9 mouse cellular contexts compared by ENCODE assay signal in the genomic region with DNA sequence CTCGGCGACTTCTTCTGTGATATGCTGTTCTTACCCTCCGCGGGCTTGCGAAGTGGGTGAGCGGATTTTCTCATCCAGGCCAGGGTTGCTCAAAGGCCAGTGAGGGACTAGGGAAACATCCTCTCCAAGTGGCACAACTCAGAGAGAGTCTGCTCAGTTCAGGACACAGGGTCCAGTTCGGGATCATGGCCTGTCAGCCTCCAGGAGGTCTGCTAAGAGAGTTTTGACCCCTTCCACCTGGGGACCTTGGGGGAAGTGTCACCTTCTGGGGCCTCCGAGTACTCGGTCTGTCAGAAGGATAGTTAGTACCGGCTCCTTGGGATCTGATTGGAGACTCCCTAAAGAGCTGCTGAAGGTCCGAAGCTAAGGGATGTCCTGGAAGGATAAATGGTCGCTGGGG. TPM values are rescaled to one million over a fixed set of nuclear protein-coding genes. Genes with fewer than 3 reads are reported as not detected.
DNase-seq lines count a peak whose midpoint lies in the region; ATAC-seq lines count a peak whose summit lies in the region.
"Had no signal": no experiment of that assay in that cellular context is flagged by ENCODE, and none has a peak within 500 bp of the region (broad histone marks: within the 10 kb centered on the region; RNA-seq: fewer than 3 reads in every experiment).

No protein-coding gene starts in this region.

- DNase-seq in heart, postnatal 14 days, result no peak
- DNase-seq in embryonic facial prominence, embryonic 10.5 days (ENCODE audit: low spot score), result no peak
- no peak for DNase-seq in right cerebral cortex, adult 2 months (ENCODE audit: low spot score in 2 of 2)
- DNase-seq in thymus, postnatal 0 days (ENCODE audit: low spot score), result no peak

- no peaks in the 10 kb centered on the region for H3K9me3 ChIP-seq in heart, embryonic 13.5 days
- no peaks in the 10 kb centered on the region for H3K9me3 ChIP-seq in embryonic facial prominence, embryonic 10.5 days
- H3K9me3 ChIP-seq in hindbrain, embryonic 16.5 days (ENCODE audit: control insufficient read depth, low read length), result no peaks in the 10 kb centered on the region
- H3K9me3 ChIP-seq in midbrain, embryonic 16.5 days (replicated peaks; ENCODE audit: control insufficient read depth, low read length, poor library complexity, severe bottlenecking), result no peaks in the 10 kb centered on the region

- peak overlapping the region; percentile 97 for H3K4me2 ChIP-seq in heart, embryonic 13.5 days
- H3K4me2 ChIP-seq in hindbrain, embryonic 16.5 days (ENCODE audit: low read length), result peak overlapping the region; percentile 98
- H3K4me2 ChIP-seq in midbrain, embryonic 16.5 days (ENCODE audit: low read length), result peak overlapping the region; percentile 97

- intact Hi-C loops in heart, postnatal 14 days (cut with DNase I), result loop anchor here (2.0 kb wide), 1 partner anchor 235 kb away; no protein-coding TSS in a partner anchor

- H3K27me3 ChIP-seq in heart, embryonic 13.5 days (replicated peaks), result peaks cover 32% of the 10 kb centered on the region
- H3K27me3 ChIP-seq in embryonic facial prominence, embryonic 10.5 days (replicated peaks; ENCODE audit: low read depth, poor library complexity, severe bottlenecking), result peaks cover 100% of the 10 kb centered on the region
- peaks cover 60% of the 10 kb centered on the region for H3K27me3 ChIP-seq in hindbrain, embryonic 16.5 days (replicated peaks; ENCODE audit: control insufficient read depth, insufficient read depth, low read length)
- peaks cover 64% of the 10 kb centered on the region for H3K27me3 ChIP-seq in midbrain, embryonic 16.5 days (ENCODE audit: control insufficient read depth, insufficient read depth, low read depth, low read length)

- H3K27ac ChIP-seq in heart, embryonic 13.5 days (replicated peaks), result peak overlapping the region; percentile 30
- peak overlapping the region; percentile 57 for H3K27ac ChIP-seq in embryonic facial prominence, embryonic 10.5 days (replicated peaks)
- no peak overlapping the region for H3K27ac ChIP-seq in hindbrain, embryonic 16.5 days (ENCODE audit: low read depth, low read length)
- H3K27ac ChIP-seq in midbrain, embryonic 16.5 days (ENCODE audit: low read length), result no peak overlapping the region

- H3K9ac ChIP-seq in heart, embryonic 13.5 days, result peak overlapping the region; percentile 81
- peak overlapping the region; percentile 70 for H3K9ac ChIP-seq in hindbrain, embryonic 16.5 days (ENCODE audit: low read depth, low read length)
- H3K9ac ChIP-seq in midbrain, embryonic 16.5 days (ENCODE audit: low read depth, low read length), result peak overlapping the region; percentile 66

- ATAC-seq in heart, embryonic 13.5 days (ENCODE audit: extremely low read depth, insufficient number of reproducible peaks, low FRiP score, low TSS enrichment), result no peak
- no peak for ATAC-seq in hindbrain, embryonic 16.5 days
- ATAC-seq in midbrain, embryonic 16.5 days, result no peak
- ATAC-seq in erythroid progenitor cell, adult 5-6 weeks (replicated peaks; ENCODE audit: low FRiP score, poor library complexity, severe bottlenecking), result no peak

- peaks cover 89% of the 10 kb centered on the region for H3K4me1 ChIP-seq in heart, embryonic 13.5 days
- H3K4me1 ChIP-seq in embryonic facial prominence, embryonic 10.5 days, result peaks cover 99% of the 10 kb centered on the region
- H3K4me1 ChIP-seq in hindbrain, embryonic 16.5 days (ENCODE audit: control insufficient read depth, insufficient read depth, low read depth, low read length), result peaks cover 44% of the 10 kb centered on the region
- peaks cover 35% of the 10 kb centered on the region for H3K4me1 ChIP-seq in midbrain, embryonic 16.5 days (ENCODE audit: control insufficient read depth, insufficient read depth, low read length)

- no peaks in the 10 kb centered on the region for H3K36me3 ChIP-seq in heart, embryonic 13.5 days
- H3K36me3 ChIP-seq in embryonic facial prominence, embryonic 10.5 days (replicated peaks), result no peaks in the 10 kb centered on the region
- no peaks in the 10 kb centered on the region for H3K36me3 ChIP-seq in hindbrain, embryonic 16.5 days (ENCODE audit: control insufficient read depth, insufficient read depth, low read length)
- no peaks in the 10 kb centered on the region for H3K36me3 ChIP-seq in midbrain, embryonic 16.5 days (ENCODE audit: control insufficient read depth, insufficient read depth, low read length)

- peak overlapping the region; percentile 67 for H3K4me3 ChIP-seq in heart, embryonic 13.5 days
- peak overlapping the region; percentile 64 for H3K4me3 ChIP-seq in embryonic facial prominence, embryonic 10.5 days
- H3K4me3 ChIP-seq in hindbrain, embryonic 16.5 days (ENCODE audit: low read length), result peak overlapping the region; percentile 61
- peak overlapping the region; percentile 43 for H3K4me3 ChIP-seq in midbrain, embryonic 16.5 days (ENCODE audit: low read depth, low read length)

- 2% methylated on average over 12 of the region's 12 CpGs for WGBS in heart, embryonic 13.5 days
- WGBS in embryonic facial prominence, embryonic 10.5 days, result under 1% methylated on average over 12 of the region's 12 CpGs
- 3% methylated on average over 12 of the region's 12 CpGs for WGBS in hindbrain, embryonic 16.5 days
- WGBS in midbrain, embryonic 16.5 days, result 4% methylated on average over 12 of the region's 12 CpGs

RNA-seq across cellular contexts. Expression of a gene that starts 4.4 kb away (rescaled TPM):
- polyA plus RNA-seq in heart, embryonic 13.5 days (2015; fragmentation: Nextera tagmentation; extraction: Ambion mirVana), result 15.8 and 17.4 TPM in 2 replicates
- 1 to 10 TPM; 2.7 to 3.7 TPM for total RNA-seq in heart, postnatal 14 days (2021)
- polyA plus RNA-seq in embryonic facial prominence, embryonic 10.5 days (2016; fragmentation: Nextera tagmentation; extraction: Ambion mirVana), result 2.0 TPM in 2 replicates
- 1.4 and 2.7 TPM in 2 replicates for polyA plus RNA-seq in hindbrain, embryonic 16.5 days (2015; fragmentation: Nextera tagmentation; extraction: Ambion mirVana)
- polyA plus RNA-seq in midbrain, embryonic 16.5 days (2015; fragmentation: Nextera tagmentation; extraction: Ambion mirVana), result 1.0 and 1.2 TPM in 2 replicates
- not detected in 2 replicates for total RNA-seq in erythroid progenitor cell, adult 5-6 weeks (2015; ENCODE audit: low replicate concordance)
- total RNA-seq in erythroid progenitor cell, adult 5-6 weeks (2017; ENCODE audit: low replicate concordance), result not detected in 2 replicates
- 0.49 and 1.0 TPM in 2 replicates for polyA plus RNA-seq in thymus, postnatal 0 days (2015; fragmentation: Nextera tagmentation; extraction: Ambion mirVana)
- polyA plus RNA-seq: inflammation-experienced regulatory T-cells, adult 6 months had no signal

Comparison
In these comparisons a context has a peak if more than half of its experiments do, and no peak if none do; other contexts are left out.
1. H3K27ac ChIP-seq: peak in heart, embryonic 13.5 days (single experiment) and embryonic facial prominence, embryonic 10.5 days (single experiment); none in hindbrain, embryonic 16.5 days (single experiment) and midbrain, embryonic 16.5 days (single experiment).
2. Peak in every context shown above with its lines, with median percentiles within 50 percentile points of each other: H3K4me2 ChIP-seq, H3K4me3 ChIP-seq and H3K9ac ChIP-seq.